Mouse (Mus musculus): Measurements from ENCODE around the gene Ppl.

DNA sequence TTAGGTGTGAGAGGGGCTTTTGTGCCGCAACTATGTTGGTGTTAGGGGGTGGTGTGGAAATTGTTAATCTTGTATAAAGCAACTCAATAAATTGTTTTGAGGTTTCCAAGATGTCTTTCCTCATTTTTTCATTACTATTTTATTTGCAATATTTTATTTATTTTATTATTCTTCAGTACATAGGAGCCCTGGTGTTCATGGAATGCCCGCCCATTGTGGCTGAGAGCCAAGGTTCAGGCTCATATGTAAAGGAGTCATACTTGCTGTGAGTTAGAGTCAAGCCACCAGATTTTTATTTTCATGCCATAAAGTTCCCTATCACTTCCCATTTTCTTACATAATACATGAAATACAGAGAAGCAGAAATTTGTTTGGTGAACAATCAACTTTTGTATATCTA, 46.0 kb downstream of the Ppl start:
- no peak for TF ChIP-seq CTCF (IDR thresholded peaks at IDR 0.05; ENCODE audit: low read depth, low read length)
- TF ChIP-seq POLR2AphosphoS5 (IDR thresholded peaks at IDR 0.05; ENCODE audit: insufficient replicate concordance, low read depth, low read length): no peak
- no peak for TF ChIP-seq GATA1 (IDR thresholded peaks at IDR 0.05; ENCODE audit: borderline replicate concordance, low read length)

Data from G1E (cell line).